Mouse (Mus musculus): ENCODE results near the gene Stx5a.
"Not testable (repeated sequence)": the region's sequence is repeated elsewhere in the genome, so short reads cannot be mapped to it uniquely, and the experiment has no call there.

Gene Stx5a

DNA sequence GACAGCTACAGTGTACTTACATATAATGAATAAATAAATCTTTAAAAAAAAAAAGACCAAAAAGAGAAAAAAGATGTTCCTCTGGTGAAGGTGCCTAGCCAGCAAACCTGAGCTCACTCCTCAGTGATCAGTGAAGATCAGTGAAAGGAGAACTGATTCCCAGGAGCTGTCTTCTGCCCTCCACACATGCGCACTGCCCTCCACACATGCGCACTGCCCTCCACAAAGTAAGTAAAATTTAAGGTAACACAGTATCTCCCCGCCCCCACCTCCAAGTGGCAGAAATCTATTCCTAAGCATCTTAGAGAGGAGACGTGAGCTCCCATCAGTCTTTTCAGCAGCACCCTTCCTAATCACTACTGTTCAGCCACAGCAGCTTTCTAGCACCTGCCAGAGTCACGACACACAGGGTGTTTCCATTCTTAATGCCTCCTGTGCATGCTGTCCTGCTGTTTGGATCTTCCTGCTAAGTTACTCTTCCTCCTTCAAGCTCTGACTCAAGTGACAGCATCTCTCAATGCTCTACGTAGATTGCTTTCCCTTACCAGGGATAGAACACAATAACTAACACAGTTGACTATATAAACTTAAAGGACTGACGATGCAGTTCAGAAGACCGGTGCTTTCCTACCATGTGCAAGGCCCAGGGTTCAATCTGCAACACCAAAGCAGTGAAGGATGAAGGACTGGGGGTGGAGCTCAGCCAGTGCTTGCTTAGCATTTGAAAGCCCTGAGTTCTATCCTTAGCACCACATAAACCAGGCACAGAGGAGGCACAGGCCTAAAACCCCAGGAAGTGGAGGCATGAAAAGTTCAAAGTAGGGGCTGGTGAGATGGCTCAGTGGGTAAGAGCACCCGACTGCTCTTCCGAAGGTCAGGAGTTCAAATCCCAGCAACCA, 25.1 kb upstream of the Stx5a start:
- DNase-seq (ENCODE audit: low spot score in 2 of 2): no peak

GRCm38 (mm10) chr19:8716767-8717475, 24.3 kb upstream of the Stx5a start:
- DNase-seq (ENCODE audit: low spot score in 2 of 2): no peak

DNA sequence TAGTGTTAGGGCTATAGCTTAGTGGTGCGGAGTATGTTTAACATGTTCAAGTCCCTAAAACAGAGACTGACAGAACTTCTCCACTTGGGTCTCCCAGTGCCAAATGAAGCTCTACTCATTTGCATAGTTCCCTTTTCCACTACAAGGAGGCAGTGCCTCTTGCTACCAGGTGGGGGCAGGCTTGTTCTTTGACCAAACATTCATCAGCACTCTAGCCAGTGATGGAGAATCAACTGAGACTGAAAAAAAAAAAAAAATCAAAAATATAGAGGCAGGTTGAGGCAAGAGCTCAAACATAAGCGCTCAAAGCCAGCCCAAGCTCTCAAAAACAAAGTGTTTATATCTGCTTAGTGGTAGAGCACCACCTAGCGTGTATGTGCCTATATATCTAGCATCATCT, 22.9 kb upstream of the Stx5a start:
- DNase-seq (ENCODE audit: low spot score in 2 of 2): peak in 1 of 2 experiments; percentile 60

DNA sequence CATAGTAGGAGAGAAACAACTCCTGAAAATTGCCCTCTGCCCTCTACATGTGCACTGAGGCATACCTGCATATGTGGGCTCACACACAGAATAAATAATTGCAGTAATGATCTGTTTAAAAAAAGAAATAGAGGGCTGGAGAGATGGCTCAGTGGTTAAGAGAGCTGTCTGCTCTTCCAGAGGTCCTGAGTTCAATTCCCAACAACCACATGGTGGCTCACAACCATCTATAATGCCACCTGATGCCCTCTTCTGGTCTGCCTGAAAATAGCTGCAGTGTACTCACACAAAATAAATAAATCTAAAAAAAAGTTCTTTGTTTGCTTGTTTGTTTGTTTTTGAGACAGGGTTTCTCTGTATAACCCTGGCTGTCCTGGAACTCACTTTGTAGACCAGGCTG, 22.2 kb upstream of the Stx5a start:
- DNase-seq (ENCODE audit: low spot score in 2 of 2): not testable (repeated sequence)

DNA sequence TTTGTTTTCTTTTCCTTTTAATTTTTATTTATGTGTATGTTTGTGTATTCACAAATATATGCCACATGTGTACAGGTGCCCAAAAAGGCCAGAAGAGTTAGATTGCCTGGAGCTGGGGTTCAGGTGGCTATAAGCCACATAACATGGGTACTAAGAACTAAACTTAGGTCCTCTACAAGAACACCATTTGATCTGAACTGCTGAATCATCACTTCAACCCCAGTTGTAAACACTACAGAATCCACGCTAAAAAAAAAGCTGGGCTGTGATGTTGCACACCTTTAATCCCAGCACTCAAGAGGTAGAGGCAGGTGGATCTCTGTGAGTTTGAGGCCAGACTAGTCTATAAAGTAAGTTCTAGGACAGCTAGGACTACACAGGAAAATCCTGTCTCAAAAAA, 19.8 kb upstream of the Stx5a start:
- no peak for DNase-seq (ENCODE audit: low spot score in 2 of 2)

- no peak for DNase-seq (ENCODE audit: low spot score in 2 of 2)
These were observed 19.2 kb upstream of the Stx5a start for GRCm38 (mm10) chr19:8722021-8722420.

- no peak for DNase-seq (ENCODE audit: low spot score in 2 of 2)
These were observed 18.7 kb upstream of the Stx5a start for GRCm38 (mm10) chr19:8722559-8722906.

DNA sequence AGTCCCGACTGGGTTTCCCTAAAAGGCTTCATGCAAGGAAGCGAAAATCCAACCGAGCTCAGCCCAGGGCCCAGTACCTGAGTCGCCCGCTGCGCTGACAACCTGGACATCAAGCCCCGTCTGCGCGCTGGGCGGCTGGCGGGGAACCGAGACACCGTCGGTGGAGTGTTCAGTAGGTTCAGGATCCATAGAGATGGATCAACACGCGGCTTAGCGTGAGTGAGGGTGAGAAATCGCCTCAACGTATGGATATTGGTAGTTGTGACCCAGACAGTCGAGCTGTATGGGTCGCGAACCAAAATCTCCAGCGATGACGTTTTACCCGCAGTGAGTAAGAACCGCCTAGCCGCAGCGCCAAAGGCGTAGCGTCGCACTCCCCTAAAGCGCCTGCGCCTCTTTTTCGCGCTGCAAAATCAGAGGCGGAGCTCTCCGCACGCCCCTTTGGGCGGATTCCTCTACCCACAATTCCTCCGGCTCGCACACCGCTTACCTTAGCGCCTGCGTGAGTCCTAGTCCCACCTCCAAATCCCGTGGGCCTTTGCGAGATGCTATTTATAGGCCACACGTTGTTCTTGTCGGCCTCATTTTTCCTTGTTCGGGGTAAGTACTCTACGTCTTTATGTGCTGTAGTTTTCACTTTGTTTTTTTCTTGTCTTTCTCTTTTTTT, 18.2 kb upstream of the Stx5a start, which contains the start of gene Slc3a2:
Gene Slc3a2, minus strand, starts transcription at position 463 of the 667 bp plus-strand sequence.
- DNase-seq (ENCODE audit: low spot score in 2 of 2): peak; percentile 96 to 97

- no peak for DNase-seq (ENCODE audit: low spot score in 2 of 2)
These were observed 17.5 kb upstream of the Stx5a start for GRCm38 (mm10) chr19:8723574-8724346.

DNA sequence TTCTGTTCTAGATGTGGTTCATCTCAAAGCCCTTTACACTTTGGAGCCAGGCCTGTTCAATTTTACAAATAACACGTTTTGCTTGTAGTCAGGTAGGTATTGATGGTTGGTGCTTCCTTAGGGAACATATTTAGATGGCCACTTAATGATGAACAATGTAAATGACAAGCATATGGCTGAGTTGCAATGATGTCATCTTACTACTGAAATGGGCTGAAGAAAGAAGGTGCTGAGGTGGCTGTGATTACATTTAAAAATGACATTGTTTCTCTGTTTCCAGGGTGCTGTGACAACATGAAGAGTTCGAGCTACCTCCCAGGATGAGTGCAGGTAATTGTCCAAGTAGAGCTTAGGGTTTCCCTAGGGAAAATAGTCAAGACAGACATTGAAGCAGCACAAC, 16.8 kb upstream of the Stx5a start:
- no peak for DNase-seq (ENCODE audit: low spot score in 2 of 2)

DNA sequence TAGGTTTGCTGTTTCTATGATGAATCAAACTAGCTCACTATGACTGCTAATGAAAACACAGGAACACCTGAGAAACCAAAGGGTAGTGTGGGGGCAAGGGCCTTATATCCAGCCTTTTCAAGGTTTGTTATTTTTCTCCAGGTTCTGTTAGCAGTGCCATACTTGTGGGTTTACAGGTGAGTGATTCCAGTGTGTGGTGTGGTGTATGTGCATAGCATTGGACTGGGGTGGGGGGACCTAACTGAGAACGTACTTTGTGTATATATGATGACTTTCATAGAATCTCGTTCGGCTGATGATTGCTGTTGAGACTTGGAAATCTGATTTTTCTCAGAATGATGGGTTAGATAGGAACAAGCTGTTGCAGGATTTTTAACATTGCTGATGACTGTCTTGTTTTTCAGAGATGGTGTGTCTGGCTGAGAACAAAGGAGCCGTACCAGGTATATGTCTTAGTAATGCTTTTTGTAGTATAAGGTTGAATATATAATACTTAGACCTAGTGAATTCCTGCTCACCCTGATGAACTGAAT, 16.1 kb upstream of the Stx5a start:
- no peak for DNase-seq (ENCODE audit: low spot score in 2 of 2)

- DNase-seq (ENCODE audit: low spot score in 2 of 2): no peak
These were observed 14.4 kb upstream of the Stx5a start for GRCm38 (mm10) chr19:8726609-8727390.

DNA sequence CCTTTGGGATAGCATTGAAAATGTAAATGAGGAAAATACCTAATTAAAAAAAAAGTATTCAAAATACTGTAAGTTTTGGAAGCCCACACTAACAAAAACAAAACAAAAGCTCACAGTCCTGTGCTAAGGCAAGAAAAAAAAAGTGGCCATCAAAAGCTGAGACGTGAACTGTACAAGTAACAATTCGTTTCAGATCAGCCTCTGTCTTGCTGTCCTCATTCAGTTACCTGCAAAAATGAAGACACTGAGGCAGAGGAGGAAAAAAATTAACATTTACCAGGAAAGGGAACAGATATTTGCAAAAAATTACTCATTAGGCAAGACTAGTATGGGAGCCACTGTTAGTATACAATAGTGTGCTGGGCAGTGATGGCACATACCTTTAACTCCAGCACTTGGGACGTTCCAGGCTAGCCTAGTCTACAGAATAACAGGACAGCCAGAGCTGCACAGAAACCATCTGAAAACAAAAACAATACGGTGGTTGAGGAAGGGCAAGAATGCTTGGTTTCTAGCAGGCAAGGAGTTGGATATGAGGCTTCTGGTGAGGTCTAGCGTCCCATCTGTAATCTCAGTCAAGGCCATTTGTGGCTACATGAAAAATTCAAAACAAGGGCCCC, 13.6 kb upstream of the Stx5a start:
- no peak for DNase-seq (ENCODE audit: low spot score in 2 of 2)

- DNase-seq (ENCODE audit: low spot score in 2 of 2): not testable (repeated sequence)
These were observed 12.7 kb upstream of the Stx5a start for GRCm38 (mm10) chr19:8728335-8729099.

DNA sequence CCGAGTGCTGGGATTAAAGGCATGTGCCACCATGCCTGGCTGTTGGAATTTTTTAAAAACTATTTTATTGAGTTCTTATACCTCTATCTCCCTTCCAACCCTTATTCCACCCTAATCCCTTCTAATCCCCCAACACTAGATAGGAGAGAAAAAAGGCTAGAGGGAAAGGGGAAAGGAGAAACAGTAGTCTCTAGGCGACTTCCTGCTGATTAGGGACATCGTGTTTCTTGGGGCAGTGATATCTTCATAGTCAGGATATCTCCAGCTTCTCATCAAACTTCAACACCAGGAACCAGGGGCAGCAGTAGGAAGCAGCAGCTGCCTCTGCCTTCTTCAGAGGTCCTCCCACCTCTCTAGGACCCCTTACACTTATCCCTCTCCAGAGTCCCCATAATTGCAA, 6.9 kb upstream of the Stx5a start:
- DNase-seq (ENCODE audit: low spot score in 2 of 2): no peak

DNA sequence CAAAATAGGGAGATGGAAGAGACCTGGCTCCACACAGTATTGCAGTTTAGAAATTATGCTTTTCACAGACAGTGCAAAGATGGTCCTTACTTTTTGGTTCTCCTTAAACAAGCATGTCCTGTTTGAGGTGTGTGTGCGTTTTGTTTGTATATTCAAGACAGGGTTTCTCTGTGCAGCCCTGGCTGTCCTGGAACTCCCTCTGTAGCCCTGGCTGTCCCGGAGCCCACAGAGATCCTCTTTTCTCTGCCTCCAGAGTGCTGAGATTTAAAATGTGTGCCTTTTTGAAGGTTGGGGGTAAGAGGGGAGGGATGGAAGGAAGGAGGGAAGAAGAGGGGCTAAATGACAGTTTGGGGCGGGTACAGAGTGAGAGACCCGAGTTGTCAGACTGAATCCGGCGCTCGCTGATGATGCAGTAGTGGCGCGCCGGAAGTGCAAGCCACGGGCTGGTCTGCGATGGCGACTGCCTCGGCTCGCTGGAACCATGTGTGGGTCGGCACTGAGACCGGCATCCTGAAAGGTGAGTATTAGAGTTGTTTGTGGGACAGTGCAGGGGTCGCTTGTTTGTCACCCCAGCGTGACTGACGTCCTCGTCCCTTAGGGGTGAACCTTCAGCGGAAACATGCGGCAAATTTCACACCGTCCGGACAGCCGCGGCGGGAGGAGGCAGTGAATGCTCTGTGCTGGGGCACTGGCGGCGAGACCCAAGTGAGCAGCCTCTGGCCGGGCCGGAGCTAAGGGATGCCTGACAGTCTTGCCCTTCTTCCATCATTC, 5.6 kb upstream of the Stx5a start, which contains the start of gene Wdr74:
Gene Wdr74, plus strand, starts transcription at position 439 of the 771 bp plus-strand sequence.
- DNase-seq (ENCODE audit: low spot score in 2 of 2): peak; percentile 95 to 98

- DNase-seq (ENCODE audit: low spot score in 2 of 2): no peak
These were observed 5.1 kb upstream of the Stx5a start for GRCm38 (mm10) chr19:8736160-8736467.

DNA sequence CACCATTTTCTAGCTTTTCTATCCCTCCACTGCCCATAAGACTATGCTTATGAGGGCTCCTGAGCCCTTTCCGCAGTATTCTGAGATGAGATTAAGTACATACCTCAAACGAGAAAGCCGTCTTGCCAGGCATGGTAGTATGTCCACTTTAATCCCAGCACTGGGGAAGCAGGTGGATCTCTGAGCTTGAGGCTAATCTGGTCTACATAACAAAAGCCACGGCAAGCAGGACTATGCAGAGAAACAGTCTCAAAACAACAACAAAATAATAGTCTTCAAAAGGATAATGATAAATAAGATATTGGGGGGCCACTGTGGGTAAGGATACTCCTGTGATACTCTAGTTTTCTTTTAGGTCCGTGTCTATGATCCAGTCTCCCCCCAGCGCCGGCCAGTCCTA, 2.3 kb upstream of the Stx5a start:
- no peak for DNase-seq (ENCODE audit: low spot score in 2 of 2)

DNA sequence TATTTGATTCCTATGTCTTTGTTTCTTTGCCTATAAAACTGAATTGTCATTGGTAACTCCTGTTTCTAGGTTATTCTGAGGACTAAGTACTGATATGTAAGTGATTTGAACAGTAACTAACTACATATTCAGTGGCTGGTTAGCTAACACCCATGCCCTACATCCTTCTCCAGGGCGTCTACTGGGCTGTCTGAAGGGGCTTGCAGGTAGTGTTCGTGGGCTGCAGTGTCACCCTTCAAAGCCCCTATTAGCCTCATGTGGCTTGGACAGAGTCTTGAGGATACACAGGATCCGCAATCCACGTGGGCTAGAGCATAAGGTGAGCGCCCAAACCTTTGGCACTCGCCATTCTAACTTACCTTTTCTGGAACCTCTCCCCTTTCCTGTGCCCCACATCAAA, 1.6 kb upstream of the Stx5a start:
- DNase-seq (ENCODE audit: low spot score in 2 of 2): no peak

Measured in right cerebral cortex, adult 2 months (tissue).